Mouse (Mus musculus) heart, embryonic 11.5 days (tissue): ENCODE measurements around the gene Abhd17b. TPM values are rescaled to one million over a fixed set of nuclear protein-coding genes. Genes with fewer than 3 reads are reported as not detected.
"Not testable (repeated sequence)": the region's sequence is repeated elsewhere in the genome, so short reads cannot be mapped to it uniquely, and the experiment has no call there.

Source experiments
- ATAC-seq: fragments of 200-750 bp; cut with Nextera tagmentation; replicated peaks from 2 replicates; pipeline ENCODE4 v1.8.0; 2017; ENCODE audit warnings: moderate library complexity; ENCODE audit not compliant: insufficient number of reproducible peaks, low FRiP score, low TSS enrichment
- H3K27ac ChIP-seq: fragments of 300-500 bp; sonication (generic); 2 replicates; pipeline ENCODE4 v1.5.1; 2014; ENCODE audit warnings: mild to moderate bottlenecking, low read depth, low read length
- H3K27me3 ChIP-seq: fragments of 300-500 bp; sonication (generic); 2 replicates; pipeline ENCODE4 v1.6.1; 2014; ENCODE audit warnings: mild to moderate bottlenecking, low read length, mixed read lengths; ENCODE audit not compliant: control insufficient read depth, insufficient read depth
- H3K36me3 ChIP-seq: fragments of 300-500 bp; sonication (generic); 2 replicates; pipeline ENCODE4 v1.6.1; 2014; ENCODE audit warnings: mild to moderate bottlenecking, low read length, moderate library complexity, mixed read lengths; ENCODE audit not compliant: control insufficient read depth, insufficient read depth
- H3K4me1 ChIP-seq: fragments of 300-500 bp; sonication (generic); 2 replicates; pipeline ENCODE4 v1.6.1; 2014; ENCODE audit warnings: low read length; ENCODE audit not compliant: control insufficient read depth, insufficient read depth
- H3K4me2 ChIP-seq: fragments of 300-500 bp; sonication (generic); 2 replicates; pipeline ENCODE4 v1.6.1; 2014; ENCODE audit warnings: mild to moderate bottlenecking, moderate library complexity
- H3K4me3 ChIP-seq: fragments of 300-500 bp; sonication (generic); 2 replicates; pipeline ENCODE4 v1.5.1; 2014; ENCODE audit warnings: low read depth, low read length
- H3K9ac ChIP-seq: fragments of 300-500 bp; sonication (generic); 2 replicates; pipeline ENCODE4 v1.6.1; 2014; ENCODE audit warnings: mild to moderate bottlenecking, low read depth, low read length, moderate library complexity
- H3K9me3 ChIP-seq: fragments of 300-500 bp; sonication (generic); replicated peaks from 2 replicates; pipeline ENCODE4 v1.6.1; 2016; ENCODE audit warnings: low read length; ENCODE audit not compliant: control insufficient read depth
- WGBS: fragments of 180-500 bp; shearing (Covaris S2); extraction: QIAGEN DNeasy Blood & Tissue Kit; methylation state at CpG from one replicate; pipeline ENCODE4 v1.1.7; 2014; ENCODE audit not compliant: insufficient replicate concordance; 5-methylcytosine and 5-hydroxymethylcytosine counted together
- polyA plus RNA-seq: library from polyadenylated mRNA; unstranded; fragments of >200 nt; fragmentation: Nextera tagmentation; extraction: Ambion mirVana; gene quantifications from 2 replicates; pipeline ENCODE4 v1.2.1, GENCODE M21; 2014

Gene Abhd17b
- polyA plus RNA-seq, 1 experiment from 2014 or later = 19.4 TPM

DNA sequence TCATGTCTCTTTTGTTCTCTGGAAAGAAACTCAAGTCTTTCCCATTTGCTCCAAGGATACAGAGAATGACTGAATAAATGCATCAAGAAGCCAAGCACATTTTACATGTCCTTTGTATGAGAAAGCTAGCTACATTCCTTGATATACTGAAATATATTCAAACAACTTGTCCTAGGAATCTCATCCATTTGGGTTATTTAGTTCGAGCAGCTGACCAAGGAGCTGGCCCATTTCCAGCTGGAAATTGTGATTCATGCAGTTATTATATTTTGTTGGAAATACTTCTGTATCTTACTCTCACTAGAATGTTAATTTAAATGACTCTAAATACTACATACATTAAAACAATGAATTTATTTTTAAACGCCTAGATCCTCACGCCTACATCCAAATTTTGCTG is 63.5 kb downstream of the Abhd17b start:
- H3K27ac ChIP-seq = no peak overlapping the region
- ATAC-seq = no peak
- no peak overlapping the region for H3K4me3 ChIP-seq
- no peak overlapping the region for H3K4me2 ChIP-seq
- H3K9me3 ChIP-seq = no peaks in the 10 kb centered on the region
- H3K9ac ChIP-seq = no peak overlapping the region
- 87% methylated on average over 3 of the region's 3 CpGs for WGBS
- no peaks in the 10 kb centered on the region for H3K36me3 ChIP-seq
- no peaks in the 10 kb centered on the region for H3K4me1 ChIP-seq
- no peaks in the 10 kb centered on the region for H3K27me3 ChIP-seq

DNA sequence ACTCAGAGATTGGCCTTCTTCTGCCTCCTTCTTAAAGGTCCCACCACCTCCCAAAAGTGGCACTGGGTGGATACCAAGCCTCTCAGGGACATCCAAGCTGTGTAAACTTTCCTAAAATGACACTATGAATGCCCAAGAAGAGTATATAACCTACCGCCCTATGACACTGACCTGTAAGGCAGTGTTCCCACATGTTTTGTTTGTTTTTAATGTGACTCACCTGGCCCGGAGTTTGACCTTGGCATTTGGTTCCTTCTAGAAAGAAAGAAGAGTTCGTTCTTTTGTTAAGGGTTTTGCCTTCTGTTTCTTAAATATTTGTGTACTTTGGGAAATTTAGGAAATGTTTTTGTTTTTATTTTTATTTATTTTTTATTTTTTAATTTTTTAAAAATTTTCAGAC is 66.2 kb downstream of the Abhd17b start:
- 81% methylated on average over 3 of the region's 3 CpGs for WGBS
- no peak overlapping the region for H3K4me3 ChIP-seq
- H3K9me3 ChIP-seq = no peaks in the 10 kb centered on the region
- no peaks in the 10 kb centered on the region for H3K27me3 ChIP-seq
- H3K4me2 ChIP-seq = no peak overlapping the region
- H3K4me1 ChIP-seq = no peaks in the 10 kb centered on the region
- H3K9ac ChIP-seq = no peak overlapping the region
- H3K27ac ChIP-seq = no peak overlapping the region
- no peaks in the 10 kb centered on the region for H3K36me3 ChIP-seq
- no peak for ATAC-seq

DNA sequence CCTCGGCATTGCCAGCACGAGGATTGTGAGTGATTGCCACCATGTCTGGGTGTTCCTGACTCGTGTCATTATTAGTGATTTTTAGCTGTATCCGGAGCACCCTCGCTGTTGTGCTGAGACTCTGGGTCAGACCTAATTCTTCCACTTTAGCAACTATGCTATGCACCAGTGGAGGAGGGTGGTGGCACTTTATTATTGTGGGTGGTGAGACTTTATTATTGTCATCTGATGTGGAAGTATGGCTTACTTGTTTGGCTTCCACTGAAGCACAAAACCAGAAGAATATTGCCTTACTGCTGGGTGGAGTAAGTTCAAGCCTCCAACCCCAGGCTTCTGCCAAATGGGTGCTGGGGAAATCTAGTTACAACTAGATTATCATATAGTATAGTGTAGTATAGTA is 68.0 kb downstream of the Abhd17b start:
- Histone ChIP-seq H3K27me3 (no peaks in the 10 kb centered on the region), H3K4me2 (no peak overlapping the region), H3K4me1 (no peaks in the 10 kb centered on the region), H3K36me3 (no peaks in the 10 kb centered on the region), H3K27ac (no peak overlapping the region), H3K4me3 (no peak overlapping the region), H3K9ac (no peak overlapping the region), H3K9me3 (no peaks in the 10 kb centered on the region)
- 79% methylated on average over 5 of the region's 5 CpGs for WGBS
- no peak for ATAC-seq

DNA sequence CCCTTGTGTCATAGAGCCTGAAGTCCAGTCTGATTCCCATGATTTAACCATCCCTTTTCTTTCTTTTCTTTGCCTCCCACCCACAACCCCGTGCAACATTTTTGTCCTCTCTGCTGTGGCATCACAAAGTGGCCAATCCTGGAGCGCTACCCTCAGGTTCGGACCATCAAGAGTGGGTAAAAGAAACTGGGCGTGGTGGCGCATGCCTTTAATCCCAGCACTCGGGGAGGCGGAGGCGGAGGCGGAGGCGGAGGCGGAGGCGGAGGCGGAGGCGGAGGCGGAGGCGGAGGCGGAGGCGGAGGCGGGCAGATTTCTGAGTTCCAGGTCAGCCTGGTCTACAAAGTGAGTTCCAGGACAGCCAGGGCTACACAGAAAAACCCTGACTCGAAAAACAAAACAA is 70.3 kb downstream of the Abhd17b start:
- not testable (repeated sequence) for H3K27ac ChIP-seq, ATAC-seq, H3K27me3 ChIP-seq, H3K36me3 ChIP-seq, H3K4me1 ChIP-seq, H3K9me3 ChIP-seq, H3K9ac ChIP-seq, H3K4me2 ChIP-seq, H3K4me3 ChIP-seq
- WGBS = 97% methylated on average over 20 of the region's 20 CpGs

DNA sequence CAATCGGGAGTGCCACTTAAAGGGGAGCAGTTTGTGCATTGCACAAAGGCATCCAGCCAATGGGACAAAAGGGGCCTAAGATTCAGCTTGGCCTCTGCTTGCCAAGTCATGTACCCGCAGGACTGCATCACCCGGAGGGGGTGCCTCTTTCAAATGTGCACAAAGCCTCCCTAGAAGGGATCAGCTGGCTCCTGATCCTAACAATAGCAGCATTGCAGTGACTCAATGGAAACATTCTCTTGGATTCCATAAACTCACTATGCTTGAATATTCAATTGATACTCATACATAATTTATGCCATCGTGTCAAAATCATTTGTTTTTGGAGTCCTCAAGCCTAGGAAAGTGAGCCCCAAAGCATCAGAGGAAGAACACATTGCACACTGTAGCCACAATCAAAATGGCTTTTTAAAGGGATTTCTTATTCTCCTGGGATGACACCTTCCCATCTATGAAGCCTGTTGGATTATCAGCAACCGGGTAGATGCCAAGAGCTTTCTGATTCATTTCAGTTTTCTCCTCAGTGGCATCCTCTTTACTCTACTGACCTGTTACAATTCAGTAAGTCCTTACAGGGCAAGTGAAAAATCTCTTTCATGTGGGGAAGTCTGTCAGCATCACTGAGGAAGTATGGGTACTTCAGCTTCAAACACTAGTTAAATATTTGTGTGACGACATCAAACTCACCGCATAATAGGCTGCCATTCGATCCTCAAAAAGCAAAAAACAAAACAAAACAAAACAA is 71.1 kb downstream of the Abhd17b start:
- H3K27ac ChIP-seq = no peak overlapping the region
- WGBS = 79% methylated on average over 8 of the region's 8 CpGs

DNA sequence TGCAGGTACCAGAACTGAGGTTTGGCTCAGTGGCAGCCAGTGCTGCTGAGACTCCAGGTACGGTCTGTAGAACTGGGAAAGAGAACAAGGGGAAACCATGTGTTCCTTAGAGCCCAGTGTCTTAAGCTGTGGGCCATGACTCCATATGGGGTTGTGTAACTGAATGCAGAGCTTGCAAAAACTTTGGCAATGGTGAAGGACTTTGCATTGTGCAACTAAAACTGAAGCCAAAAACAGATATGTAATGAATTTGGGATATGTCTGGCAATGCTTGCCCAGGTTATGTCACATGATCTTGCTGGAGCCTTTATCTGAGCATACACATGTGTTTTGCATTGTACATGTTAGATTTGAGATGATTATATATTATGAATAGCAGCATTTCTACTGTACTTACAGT is 72.2 kb downstream of the Abhd17b start:
- Histone ChIP-seq H3K4me3 (no peak overlapping the region), H3K9ac (no peak overlapping the region), H3K27ac (no peak overlapping the region), H3K27me3 (no peaks in the 10 kb centered on the region), H3K9me3 (no peaks in the 10 kb centered on the region), H3K36me3 (no peaks in the 10 kb centered on the region), H3K4me1 (no peaks in the 10 kb centered on the region), H3K4me2 (no peak overlapping the region)
- ATAC-seq = no peak
- WGBS = 94% methylated on average over 1 of the region's 1 CpGs

More for the DNA sequence above, 71.1 kb downstream of the Abhd17b start:
- Histone ChIP-seq H3K4me2 (no peak overlapping the region), H3K9ac (no peak overlapping the region), H3K27me3 (no peaks in the 10 kb centered on the region), H3K9me3 (no peaks in the 10 kb centered on the region), H3K4me1 (no peaks in the 10 kb centered on the region), H3K36me3 (no peaks in the 10 kb centered on the region), H3K4me3 (no peak overlapping the region)
- no peak for ATAC-seq

DNA sequence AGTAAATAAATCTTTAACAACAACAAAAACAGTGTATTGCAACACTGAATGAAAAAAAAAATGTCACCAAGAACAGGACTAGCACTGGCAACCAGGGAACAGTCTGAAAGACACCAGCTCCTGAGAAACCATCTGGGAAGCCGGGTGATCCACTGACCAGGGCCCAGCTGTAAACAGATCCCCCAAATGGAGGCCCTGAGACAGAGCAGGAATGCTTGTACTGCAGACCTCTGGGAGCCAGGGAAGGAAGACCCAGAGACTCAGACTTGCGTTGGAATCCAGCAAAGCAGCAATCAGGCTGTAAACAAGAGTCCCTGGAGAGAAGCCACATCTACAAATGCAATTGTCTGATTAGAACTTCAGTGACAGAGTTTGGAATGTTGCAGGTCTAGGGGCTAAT is 74.1 kb downstream of the Abhd17b start:
- Histone ChIP-seq H3K4me1 (no peaks in the 10 kb centered on the region), H3K36me3 (no peaks in the 10 kb centered on the region), H3K4me3 (no peak overlapping the region), H3K27ac (no peak overlapping the region), H3K4me2 (no peak overlapping the region), H3K27me3 (no peaks in the 10 kb centered on the region), H3K9me3 (no peaks in the 10 kb centered on the region), H3K9ac (no peak overlapping the region)
- ATAC-seq = no peak
- 25% methylated on average over 2 of the region's 2 CpGs for WGBS

DNA sequence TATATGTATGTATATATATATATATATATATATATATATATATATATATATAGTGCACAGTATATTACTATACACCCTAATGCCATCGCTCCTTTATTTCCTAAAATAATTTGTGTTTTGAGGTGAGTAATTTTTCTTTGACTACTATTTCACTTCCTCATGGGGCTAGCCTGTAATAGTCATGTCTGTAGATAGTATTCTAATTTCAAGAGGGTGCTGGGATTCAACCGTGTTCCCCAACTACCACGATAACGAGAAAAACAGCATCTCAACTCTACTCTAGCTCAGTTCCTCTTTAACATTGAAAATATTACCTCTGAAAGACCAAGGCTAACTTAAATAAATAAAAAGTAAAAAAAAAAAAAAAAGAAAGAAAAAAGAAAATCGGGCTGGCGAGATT is 75.4 kb downstream of the Abhd17b start:
- Histone ChIP-seq H3K9ac (no peak overlapping the region), H3K4me3 (no peak overlapping the region), H3K36me3 (no peaks in the 10 kb centered on the region), H3K27ac (no peak overlapping the region), H3K4me2 (no peak overlapping the region), H3K27me3 (no peaks in the 10 kb centered on the region), H3K9me3 (no peaks in the 10 kb centered on the region), H3K4me1 (no peaks in the 10 kb centered on the region)
- no peak for ATAC-seq
- whole genome bisulfite sequencing = 90% methylated on average over 6 of the region's 6 CpGs

DNA sequence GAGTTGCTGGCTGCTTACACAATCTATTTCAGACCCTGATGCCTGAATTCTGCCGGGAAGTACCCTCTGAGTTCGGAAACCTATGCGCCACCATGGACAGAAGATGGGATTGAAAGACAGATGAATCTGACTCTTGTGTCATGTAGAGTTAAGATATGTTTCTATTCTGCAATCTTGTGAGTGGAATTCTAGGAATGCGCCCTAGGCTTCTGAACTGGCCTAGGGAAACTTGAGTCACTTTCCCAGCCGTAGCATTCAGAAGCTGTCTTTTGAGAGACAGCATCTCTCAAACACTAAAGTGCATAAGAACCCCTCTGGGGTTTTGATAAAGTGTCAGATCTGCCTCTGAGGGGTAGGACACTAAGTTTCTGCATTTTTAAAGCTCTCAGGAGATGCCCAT is 78.9 kb downstream of the Abhd17b start:
- Histone ChIP-seq H3K4me1 (no peaks in the 10 kb centered on the region), H3K36me3 (no peaks in the 10 kb centered on the region), H3K9ac (no peak overlapping the region), H3K9me3 (no peaks in the 10 kb centered on the region), H3K4me2 (no peak overlapping the region), H3K27me3 (no peaks in the 10 kb centered on the region), H3K4me3 (no peak overlapping the region), H3K27ac (no peak overlapping the region)
- 68% methylated on average over 5 of the region's 5 CpGs for WGBS
- no peak for ATAC-seq
